Mouse (Mus musculus): ENCODE measurements around the gene Galnt2. TPM values are rescaled to one million over a fixed set of nuclear protein-coding genes. Genes with fewer than 3 reads are reported as not detected.

Gene Galnt2
- polyA plus RNA-seq, 1 experiment from 2014 or later = 44.0 TPM

- 73% methylated on average over 23 of the region's 23 CpGs for whole genome bisulfite sequencing
- no peak for ATAC-seq
- TF ChIP-seq CTCF (IDR thresholded peaks at IDR 0.05; ENCODE audit: low read depth) = no peak
Measured at GRCm38 (mm10) chr8:124386225-124386899, 155.2 kb downstream of the Galnt2 start.

DNA sequence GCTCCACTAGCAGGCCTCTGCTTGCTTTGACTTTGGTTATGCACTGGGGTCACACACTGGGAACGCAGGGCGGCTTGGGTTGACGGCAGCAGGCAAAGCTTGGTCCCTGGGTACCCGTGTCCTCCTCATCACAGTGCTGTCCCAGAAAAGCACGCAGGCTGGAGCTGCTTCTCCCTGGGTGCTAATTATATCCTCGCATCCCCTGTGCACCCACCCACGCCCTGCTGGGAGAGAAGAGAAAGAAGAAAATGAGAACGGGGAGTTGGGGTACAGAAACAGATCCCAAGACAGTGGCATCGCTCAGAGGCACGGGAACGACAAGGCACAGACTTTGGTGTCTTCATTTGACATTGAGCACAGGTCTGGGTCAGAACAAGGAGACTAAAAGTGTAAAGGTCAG, 158.3 kb downstream of the Galnt2 start:
- Histone ChIP-seq H3K36me3 (ENCODE audit: control insufficient read depth, insufficient read depth) (no peaks in the 10 kb centered on the region), H3K4me3 (ENCODE audit: low read depth, low read length) (no peak overlapping the region), H3K27me3 (replicated peaks; ENCODE audit: control insufficient read depth, insufficient read depth, low read length) (no peaks in the 10 kb centered on the region), H3K4me2 (replicated peaks; ENCODE audit: low read depth) (no peak overlapping the region), H3K9me3 (ENCODE audit: control insufficient read depth) (no peaks in the 10 kb centered on the region), H3K4me1 (replicated peaks; ENCODE audit: control insufficient read depth, insufficient read depth, low read length) (no peaks in the 10 kb centered on the region), H3K27ac (ENCODE audit: low read depth, low read length) (no peak overlapping the region), H3K9ac (ENCODE audit: low read depth, low read length) (no peak overlapping the region)
- no peak for ATAC-seq
- TF ChIP-seq CTCF (IDR thresholded peaks at IDR 0.05; ENCODE audit: low read depth) = no peak
- 84% methylated on average over 11 of the region's 11 CpGs for WGBS

More at GRCm38 (mm10) chr8:124386225-124386899, 155.2 kb downstream of the Galnt2 start:
- Histone ChIP-seq H3K27ac (ENCODE audit: low read depth, low read length) (no peak overlapping the region), H3K4me1 (replicated peaks; ENCODE audit: control insufficient read depth, insufficient read depth, low read length) (no peaks in the 10 kb centered on the region), H3K36me3 (ENCODE audit: control insufficient read depth, insufficient read depth) (no peaks in the 10 kb centered on the region), H3K27me3 (replicated peaks; ENCODE audit: control insufficient read depth, insufficient read depth, low read length) (no peaks in the 10 kb centered on the region), H3K4me3 (ENCODE audit: low read depth, low read length) (no peak overlapping the region), H3K9ac (ENCODE audit: low read depth, low read length) (no peak overlapping the region), H3K4me2 (replicated peaks; ENCODE audit: low read depth) (no peak overlapping the region), H3K9me3 (ENCODE audit: control insufficient read depth) (no peaks in the 10 kb centered on the region)

DNA sequence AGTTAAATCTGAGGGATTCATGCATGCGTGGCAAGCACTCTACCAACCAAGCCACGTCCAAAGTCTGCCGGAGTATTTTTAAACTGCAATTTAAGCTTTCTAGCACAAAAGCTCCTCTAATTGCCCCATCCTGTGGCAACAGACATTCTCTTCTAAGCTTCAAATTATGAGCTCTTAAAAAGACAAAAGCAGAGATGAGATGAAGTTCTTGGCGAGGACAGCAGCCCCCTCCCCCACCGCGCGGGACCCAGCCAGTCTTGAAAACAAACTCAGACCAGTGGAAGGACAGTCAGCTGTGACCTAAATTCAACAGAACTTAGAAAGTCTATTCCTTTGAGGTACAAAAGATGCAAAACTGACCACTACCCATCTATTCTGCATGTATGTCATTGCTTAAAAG, 160.0 kb downstream of the Galnt2 start:
- 77% methylated on average over 7 of the region's 7 CpGs for WGBS
- Histone ChIP-seq H3K4me3 (ENCODE audit: low read depth, low read length) (no peak overlapping the region), H3K36me3 (ENCODE audit: control insufficient read depth, insufficient read depth) (no peaks in the 10 kb centered on the region), H3K9me3 (ENCODE audit: control insufficient read depth) (no peaks in the 10 kb centered on the region), H3K4me2 (replicated peaks; ENCODE audit: low read depth) (no peak overlapping the region), H3K27ac (ENCODE audit: low read depth, low read length) (no peak overlapping the region), H3K4me1 (replicated peaks; ENCODE audit: control insufficient read depth, insufficient read depth, low read length) (no peaks in the 10 kb centered on the region), H3K27me3 (replicated peaks; ENCODE audit: control insufficient read depth, insufficient read depth, low read length) (no peaks in the 10 kb centered on the region), H3K9ac (ENCODE audit: low read depth, low read length) (no peak overlapping the region)
- ATAC-seq = no peak
- TF ChIP-seq CTCF (IDR thresholded peaks at IDR 0.05; ENCODE audit: low read depth) = no peak

GRCm38 (mm10) chr8:124392271-124393012, 161.3 kb downstream of the Galnt2 start:
- TF ChIP-seq CTCF (IDR thresholded peaks at IDR 0.05; ENCODE audit: low read depth) = no peak
- no peak for ATAC-seq
- H3K27ac ChIP-seq (ENCODE audit: low read depth, low read length) = 0 out of 2 replicates have a peak overlapping the region, but pooled peaks have one; percentile 41

GRCm38 (mm10) chr8:124393013-124393412, 161.8 kb downstream of the Galnt2 start:
- 71% methylated on average over 5 of the region's 5 CpGs for WGBS
- H3K27ac ChIP-seq (ENCODE audit: low read depth, low read length) = peak overlapping the region; percentile 41; the same call in 1 of the 2 replicates
- no peak overlapping the region for H3K4me3 ChIP-seq (ENCODE audit: low read depth, low read length)
- no peak for TF ChIP-seq CTCF (IDR thresholded peaks at IDR 0.05; ENCODE audit: low read depth)
- no peak overlapping the region for H3K9ac ChIP-seq (ENCODE audit: low read depth, low read length)
- H3K36me3 ChIP-seq (ENCODE audit: control insufficient read depth, insufficient read depth) = no peaks in the 10 kb centered on the region
- no peaks in the 10 kb centered on the region for H3K27me3 ChIP-seq (replicated peaks; ENCODE audit: control insufficient read depth, insufficient read depth, low read length)
- H3K4me1 ChIP-seq (replicated peaks; ENCODE audit: control insufficient read depth, insufficient read depth, low read length) = no peaks in the 10 kb centered on the region
- no peak overlapping the region for H3K4me2 ChIP-seq (replicated peaks; ENCODE audit: low read depth)
- ATAC-seq = no peak
- no peaks in the 10 kb centered on the region for H3K9me3 ChIP-seq (ENCODE audit: control insufficient read depth)

More at GRCm38 (mm10) chr8:124392271-124393012, 161.3 kb downstream of the Galnt2 start:
- Histone ChIP-seq H3K27me3 (replicated peaks; ENCODE audit: control insufficient read depth, insufficient read depth, low read length) (no peaks in the 10 kb centered on the region), H3K4me1 (replicated peaks; ENCODE audit: control insufficient read depth, insufficient read depth, low read length) (no peaks in the 10 kb centered on the region), H3K4me3 (ENCODE audit: low read depth, low read length) (no peak overlapping the region), H3K4me2 (replicated peaks; ENCODE audit: low read depth) (no peak overlapping the region), H3K9me3 (ENCODE audit: control insufficient read depth) (no peaks in the 10 kb centered on the region), H3K9ac (ENCODE audit: low read depth, low read length) (no peak overlapping the region), H3K36me3 (ENCODE audit: control insufficient read depth, insufficient read depth) (no peaks in the 10 kb centered on the region)
- 54% methylated on average over 10 of the region's 10 CpGs for WGBS

GRCm38 (mm10) chr8:124393927-124394326, 162.7 kb downstream of the Galnt2 start:
- no peak overlapping the region for H3K4me3 ChIP-seq (ENCODE audit: low read depth, low read length)
- no peak overlapping the region for H3K4me2 ChIP-seq (replicated peaks; ENCODE audit: low read depth)
- no peaks in the 10 kb centered on the region for H3K27me3 ChIP-seq (replicated peaks; ENCODE audit: control insufficient read depth, insufficient read depth, low read length)
- TF ChIP-seq CTCF (IDR thresholded peaks at IDR 0.05; ENCODE audit: low read depth) = peak; percentile 52
- WGBS = 83% methylated on average over 4 of the region's 4 CpGs
- H3K9ac ChIP-seq (ENCODE audit: low read depth, low read length) = no peak overlapping the region
- H3K27ac ChIP-seq (ENCODE audit: low read depth, low read length) = no peak overlapping the region
- no peaks in the 10 kb centered on the region for H3K9me3 ChIP-seq (ENCODE audit: control insufficient read depth)
- ATAC-seq = no peak
- no peaks in the 10 kb centered on the region for H3K36me3 ChIP-seq (ENCODE audit: control insufficient read depth, insufficient read depth)
- no peaks in the 10 kb centered on the region for H3K4me1 ChIP-seq (replicated peaks; ENCODE audit: control insufficient read depth, insufficient read depth, low read length)
